ENCODE assay signal across 12 mouse cellular contexts in the genomic region with DNA sequence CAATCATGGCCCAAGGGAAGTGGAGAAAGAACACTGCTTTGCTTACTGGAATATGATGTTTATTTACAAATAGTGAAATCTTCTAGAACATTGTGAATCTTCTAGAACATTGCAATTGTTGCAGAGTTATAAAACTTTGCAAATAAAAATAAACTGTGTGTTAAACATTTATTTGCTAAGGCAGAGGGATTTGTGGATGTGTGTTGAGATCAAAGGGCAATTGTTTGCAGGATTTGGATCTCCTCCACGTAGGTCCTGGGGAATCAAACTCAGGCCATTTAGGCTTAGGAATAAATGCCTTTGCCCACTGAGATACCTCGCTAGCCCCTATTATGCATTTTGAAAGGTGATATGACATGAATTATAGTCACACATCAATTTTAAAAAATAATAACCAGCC.
"Had no signal": no experiment of that assay in that cellular context is flagged by ENCODE, and none has a peak within 500 bp of the region (broad histone marks: within the 10 kb centered on the region; RNA-seq: fewer than 3 reads in every experiment).

No protein-coding gene starts in this region.

- H3K9ac ChIP-seq: liver, embryonic 13.5 days; lung, embryonic 15.5 days had no signal

- DNase-seq: layer of hippocampus, postnatal 36 days; liver, embryonic 13.5 days; lung, postnatal 14 days; lung, postnatal 4 days; thymus, adult 18-20 months; thymus, postnatal 36 days had no signal

- H3K4me2 ChIP-seq: liver, embryonic 13.5 days; lung, embryonic 15.5 days; midbrain, embryonic 11.5 days had no signal

- H3K4me3 ChIP-seq: left cerebral cortex, adult 2 months; liver, embryonic 13.5 days; lung, embryonic 15.5 days had no signal

- ATAC-seq: hindbrain, postnatal 0 days; inflammation-experienced regulatory T-cells, adult 6 months; intestine, embryonic 16.5 days had no signal

- H3K4me1 ChIP-seq: lung, embryonic 15.5 days had no signal

- H3K27ac ChIP-seq: hindbrain, postnatal 0 days; left cerebral cortex, adult 2 months; liver, embryonic 13.5 days; lung, embryonic 15.5 days had no signal

- H3K27me3 ChIP-seq: liver, embryonic 13.5 days; lung, embryonic 15.5 days had no signal

- H3K9me3 ChIP-seq: liver, embryonic 13.5 days; lung, embryonic 15.5 days had no signal
